Mouse (Mus musculus) lung, postnatal 10 days (tissue): Measurements from ENCODE around the gene Afmid.
A peak's percentile ranks its signal among the peaks of the same experiment; 100 is the strongest.
"Not testable (repeated sequence)": the region's sequence is repeated elsewhere in the genome, so short reads cannot be mapped to it uniquely, and the experiment has no call there.

ENCODE experiments used
- DNase-seq: peaks from one replicate; pipeline ENCODE4 v3.0.0; 2021

The Afmid gene

GRCm38 (mm10) chr11:117826916-117827315 lies 1.2 kb downstream of the Afmid start:
- DNase-seq: no peak

GRCm38 (mm10) chr11:117827386-117827785 lies 1.7 kb downstream of the Afmid start:
- DNase-seq: no peak

- DNase-seq: peak; percentile 59
Measured at GRCm38 (mm10) chr11:117828149-117828887, 2.6 kb downstream of the Afmid start.

- DNase-seq: peak; percentile 64
Measured at GRCm38 (mm10) chr11:117828888-117829604, 3.3 kb downstream of the Afmid start.

GRCm38 (mm10) chr11:117829671-117830215 lies 4.0 kb downstream of the Afmid start:
- DNase-seq: peak; percentile 70

- peak; percentile 56 for DNase-seq
Measured at GRCm38 (mm10) chr11:117830401-117830800, 4.7 kb downstream of the Afmid start.

- peak; percentile 87 for DNase-seq
Measured at GRCm38 (mm10) chr11:117832086-117832969, 6.6 kb downstream of the Afmid start.

- not testable (repeated sequence) for DNase-seq
Measured at GRCm38 (mm10) chr11:117833509-117833908, 7.8 kb downstream of the Afmid start.

GRCm38 (mm10) chr11:117834086-117834485 lies 8.4 kb downstream of the Afmid start:
- no peak for DNase-seq

GRCm38 (mm10) chr11:117836306-117836705 lies 10.6 kb downstream of the Afmid start:
- DNase-seq: peak; percentile 71

- DNase-seq: no peak
Measured at GRCm38 (mm10) chr11:117838572-117838971, 12.8 kb downstream of the Afmid start.

- no peak for DNase-seq
Measured at GRCm38 (mm10) chr11:117839021-117839420, 13.3 kb downstream of the Afmid start.

GRCm38 (mm10) chr11:117840910-117841309 lies 15.2 kb downstream of the Afmid start:
- DNase-seq: no peak

GRCm38 (mm10) chr11:117843434-117843833 lies 17.7 kb downstream of the Afmid start:
- no peak for DNase-seq

GRCm38 (mm10) chr11:117844997-117845396 lies 19.3 kb downstream of the Afmid start:
- no peak for DNase-seq

- DNase-seq: no peak
Measured at GRCm38 (mm10) chr11:117845651-117846050, 19.9 kb downstream of the Afmid start.

- DNase-seq: no peak
Measured at GRCm38 (mm10) chr11:117846640-117847039, 20.9 kb downstream of the Afmid start.

- DNase-seq: no peak
Measured at GRCm38 (mm10) chr11:117847593-117848215, 22.0 kb downstream of the Afmid start.

- peak; percentile 57 for DNase-seq
Measured at GRCm38 (mm10) chr11:117848271-117848984, 22.7 kb downstream of the Afmid start.

- DNase-seq: peak; percentile 97
Measured at GRCm38 (mm10) chr11:117848985-117849671, 23.4 kb downstream of the Afmid start, which contains the start of gene Birc5. Gene Birc5, plus strand, starts transcription at chr11:117849251.

- DNase-seq: no peak
Measured at GRCm38 (mm10) chr11:117852875-117853274, 27.2 kb downstream of the Afmid start.
